Mouse (Mus musculus): Measurements from ENCODE around the gene Mxra8. TPM values are rescaled to one million over a fixed set of nuclear protein-coding genes. Genes with fewer than 3 reads are reported as not detected.

The Mxra8 gene
- polyA plus RNA-seq, 1 experiment from 2014 or later = 79.4 TPM

- Histone ChIP-seq H3K4me2 (replicated peaks; ENCODE audit: low read depth) (peak within 1 kb of the TSS; percentile 89), H3K9ac (ENCODE audit: low read length) (peak within 1 kb of the TSS; percentile 91), H3K4me1 (replicated peaks; ENCODE audit: control insufficient read depth, insufficient read depth) (peaks cover 8% of the 10 kb centered on the region), H3K9me3 (ENCODE audit: control insufficient read depth, low read length) (no peaks in the 10 kb centered on the region), H3K4me3 (ENCODE audit: low read depth, low read length) (peak within 1 kb of the TSS; percentile 71), H3K36me3 (ENCODE audit: control insufficient read depth, insufficient read depth, low read length) (peaks cover 4% of the 10 kb centered on the region; the same call in 1 of the 2 replicates), H3K27me3 (ENCODE audit: control insufficient read depth, insufficient read depth, low read length) (no peaks in the 10 kb centered on the region), H3K27ac (replicated peaks) (peak within 1 kb of the TSS; percentile 81)
- ATAC-seq (ENCODE audit: low FRiP score, low TSS enrichment) (peak; percentile 89), DNase-seq (ENCODE audit: low spot score) (peak; percentile 95)
- WGBS = 2% methylated on average over 43 of the region's 65 CpGs
- no peak for TF ChIP-seq EP300 (optimal IDR thresholded peaks at IDR 0.05)
- TF ChIP-seq CTCF (IDR thresholded peaks at IDR 0.05; ENCODE audit: low read depth) = peak; percentile 63
These were observed 7.5 kb downstream of the Mxra8 start, which contains the start of gene Dvl1 for GRCm38 (mm10) chr4:155846871-155847578. Gene Dvl1 (plus strand): TSS chr4:155847402.

DNA sequence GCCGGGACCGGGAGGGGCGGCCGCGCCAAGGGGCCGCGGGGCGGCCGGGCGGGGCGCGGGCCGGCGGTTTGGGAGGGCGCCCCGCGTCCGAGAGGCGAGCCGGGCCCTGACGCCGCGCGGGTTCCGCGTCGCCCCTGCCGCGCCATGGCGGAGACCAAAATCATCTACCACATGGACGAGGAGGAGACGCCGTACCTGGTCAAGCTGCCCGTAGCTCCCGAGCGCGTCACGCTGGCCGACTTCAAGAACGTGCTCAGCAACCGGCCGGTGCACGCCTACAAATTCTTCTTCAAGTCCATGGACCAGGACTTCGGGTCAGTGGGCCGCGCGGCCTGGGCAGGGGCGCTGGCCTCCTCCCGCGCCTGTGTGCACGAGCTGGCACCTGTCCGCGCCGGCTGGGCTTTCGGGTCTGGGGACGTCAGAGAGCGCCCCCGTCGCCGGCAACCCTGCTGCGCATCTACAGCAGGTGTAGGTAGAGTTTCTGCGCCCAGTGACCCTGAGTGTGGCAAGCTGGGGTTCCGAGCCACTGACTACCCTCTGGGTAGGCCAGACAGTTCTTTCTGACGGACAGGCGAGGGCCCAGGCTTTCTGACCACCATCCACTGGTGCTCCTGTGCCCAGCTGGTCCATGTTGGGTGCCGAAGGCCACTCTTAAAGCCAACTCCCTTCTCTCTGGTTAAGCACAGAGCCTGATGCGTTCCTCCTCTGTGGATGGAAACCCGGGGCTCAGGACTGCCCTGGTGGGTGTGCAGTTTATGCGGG lies 8.3 kb downstream of the Mxra8 start:
- peaks cover 8% of the 10 kb centered on the region for H3K4me1 ChIP-seq (replicated peaks; ENCODE audit: control insufficient read depth, insufficient read depth)
- H3K27ac ChIP-seq (replicated peaks) = peak overlapping the region; percentile 81
- ATAC-seq (ENCODE audit: low FRiP score, low TSS enrichment) (peak; percentile 19), DNase-seq (ENCODE audit: low spot score) (peak; percentile 64)
- H3K36me3 ChIP-seq (ENCODE audit: control insufficient read depth, insufficient read depth, low read length) = peaks cover 4% of the 10 kb centered on the region; the same call in 1 of the 2 replicates
- H3K9me3 ChIP-seq (ENCODE audit: control insufficient read depth, low read length) = no peaks in the 10 kb centered on the region
- H3K4me3 ChIP-seq (ENCODE audit: low read depth, low read length) = peak overlapping the region; percentile 71
- peak overlapping the region; percentile 89 for H3K4me2 ChIP-seq (replicated peaks; ENCODE audit: low read depth)
- H3K27me3 ChIP-seq (ENCODE audit: control insufficient read depth, insufficient read depth, low read length) = no peaks in the 10 kb centered on the region
- peak overlapping the region; percentile 91 for H3K9ac ChIP-seq (ENCODE audit: low read length)
- under 1% methylated on average over 47 of the region's 69 CpGs for WGBS
- TF ChIP-seq EP300 (optimal IDR thresholded peaks at IDR 0.05) = no peak
- 0 out of 2 replicates have a peak, but pooled peaks have one; percentile 7 for TF ChIP-seq CTCF (IDR thresholded peaks at IDR 0.05; ENCODE audit: low read depth)

DNA sequence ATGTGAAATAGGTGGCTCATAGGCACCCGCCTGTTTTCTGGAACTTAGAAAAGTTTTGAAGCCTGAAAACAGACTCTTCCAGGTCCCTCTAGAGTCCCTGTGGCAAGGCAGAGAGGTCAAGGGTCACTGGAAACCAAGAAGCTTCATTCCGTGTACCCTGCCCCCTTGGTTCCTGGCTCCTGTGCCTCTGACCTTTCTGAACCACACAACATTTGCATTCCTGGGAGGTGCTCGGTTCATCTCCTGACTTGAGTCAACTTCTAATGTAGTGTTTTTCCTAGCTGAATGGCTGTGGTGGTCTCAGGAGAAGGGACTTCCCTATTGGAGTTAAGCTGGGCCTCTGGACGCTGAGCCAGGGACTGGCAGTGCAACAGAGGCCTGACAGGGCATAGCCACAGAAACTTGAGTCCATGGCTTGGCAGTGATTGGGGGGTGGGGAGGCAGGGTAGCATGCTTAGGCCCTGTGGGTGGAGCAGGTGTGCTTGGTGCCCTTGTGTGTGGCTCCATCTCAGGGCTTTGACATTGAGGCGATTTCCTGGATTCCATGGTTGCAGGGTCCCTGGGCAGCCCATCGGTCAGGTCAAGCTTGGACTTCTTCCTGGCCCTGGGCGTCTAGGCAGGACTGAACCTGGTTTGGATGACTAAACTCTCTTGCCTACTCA lies 9.1 kb downstream of the Mxra8 start:
- Histone ChIP-seq H3K36me3 (ENCODE audit: control insufficient read depth, insufficient read depth, low read length) (no peaks in the 10 kb centered on the region), H3K27ac (replicated peaks) (no peak overlapping the region), H3K4me1 (replicated peaks; ENCODE audit: control insufficient read depth, insufficient read depth) (peaks cover 8% of the 10 kb centered on the region), H3K4me2 (replicated peaks; ENCODE audit: low read depth) (peak overlapping the region; percentile 89), H3K27me3 (ENCODE audit: control insufficient read depth, insufficient read depth, low read length) (no peaks in the 10 kb centered on the region), H3K9me3 (ENCODE audit: control insufficient read depth, low read length) (no peaks in the 10 kb centered on the region), H3K9ac (ENCODE audit: low read length) (peak overlapping the region; percentile 91), H3K4me3 (ENCODE audit: low read depth, low read length) (peak overlapping the region; percentile 71)
- WGBS = 55% methylated on average over 7 of the region's 7 CpGs
- TF ChIP-seq EP300 (optimal IDR thresholded peaks at IDR 0.05) (no peak), CTCF (IDR thresholded peaks at IDR 0.05; ENCODE audit: low read depth) (no peak)
- ATAC-seq (ENCODE audit: low FRiP score, low TSS enrichment) (no peak), DNase-seq (ENCODE audit: low spot score) (no peak)

DNA sequence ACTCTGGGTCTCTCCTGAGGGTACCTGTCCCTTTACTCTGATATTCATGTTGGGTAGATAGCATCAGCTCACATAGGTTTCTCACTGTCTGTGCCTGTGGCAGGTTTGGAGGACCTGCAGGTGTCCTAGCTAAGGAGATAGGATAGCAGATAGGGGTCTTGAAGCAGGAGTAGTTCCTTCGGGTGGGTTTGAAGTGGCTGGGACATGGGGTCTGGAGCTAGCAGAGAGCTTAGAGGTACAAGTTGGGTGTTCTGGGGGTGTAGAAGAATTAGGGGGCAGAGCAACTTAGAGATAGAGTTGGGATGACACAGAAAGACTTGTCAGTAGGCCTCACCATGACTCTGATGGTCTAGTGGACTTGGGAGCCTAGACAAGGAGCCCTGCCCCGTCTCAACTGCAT lies 9.9 kb downstream of the Mxra8 start:
- Histone ChIP-seq H3K4me2 (replicated peaks; ENCODE audit: low read depth) (no peak overlapping the region; the same call in 1 of the 2 replicates), H3K36me3 (ENCODE audit: control insufficient read depth, insufficient read depth, low read length) (0 out of 2 replicates have a peak, but pooled peaks cover 3% of the 10 kb centered on the region), H3K9ac (ENCODE audit: low read length) (no peak overlapping the region), H3K4me1 (replicated peaks; ENCODE audit: control insufficient read depth, insufficient read depth) (peaks cover 8% of the 10 kb centered on the region), H3K27ac (replicated peaks) (no peak overlapping the region), H3K9me3 (ENCODE audit: control insufficient read depth, low read length) (no peaks in the 10 kb centered on the region), H3K4me3 (ENCODE audit: low read depth, low read length) (no peak overlapping the region), H3K27me3 (ENCODE audit: control insufficient read depth, insufficient read depth, low read length) (no peaks in the 10 kb centered on the region)
- TF ChIP-seq EP300 (optimal IDR thresholded peaks at IDR 0.05) (no peak), CTCF (IDR thresholded peaks at IDR 0.05; ENCODE audit: low read depth) (no peak)
- WGBS = 91% methylated on average over 2 of the region's 2 CpGs
- no peak for ATAC-seq (ENCODE audit: low FRiP score, low TSS enrichment)
- no peak for DNase-seq (ENCODE audit: low spot score)

GRCm38 (mm10) chr4:155849792-155850451 lies 10.4 kb downstream of the Mxra8 start:
- no peak for ATAC-seq (ENCODE audit: low FRiP score, low TSS enrichment)
- H3K36me3 ChIP-seq (ENCODE audit: control insufficient read depth, insufficient read depth, low read length) = 0 out of 2 replicates have a peak, but pooled peaks cover 3% of the 10 kb centered on the region
- H3K4me1 ChIP-seq (replicated peaks; ENCODE audit: control insufficient read depth, insufficient read depth) = peaks cover 8% of the 10 kb centered on the region
- no peak overlapping the region for H3K4me2 ChIP-seq (replicated peaks; ENCODE audit: low read depth)
- DNase-seq (ENCODE audit: low spot score) = no peak
- 95% methylated on average over 3 of the region's 3 CpGs for WGBS
- no peak overlapping the region for H3K9ac ChIP-seq (ENCODE audit: low read length)
- no peak overlapping the region for H3K4me3 ChIP-seq (ENCODE audit: low read depth, low read length)
- no peak for TF ChIP-seq EP300 (optimal IDR thresholded peaks at IDR 0.05)
- TF ChIP-seq CTCF (IDR thresholded peaks at IDR 0.05; ENCODE audit: low read depth) = no peak
- H3K9me3 ChIP-seq (ENCODE audit: control insufficient read depth, low read length) = no peaks in the 10 kb centered on the region
- H3K27me3 ChIP-seq (ENCODE audit: control insufficient read depth, insufficient read depth, low read length) = no peaks in the 10 kb centered on the region
- no peak overlapping the region for H3K27ac ChIP-seq (replicated peaks)

All from stomach, postnatal 0 days (tissue).